Mouse (Mus musculus) common myeloid progenitor, adult 5-6 weeks (primary cell): ENCODE measurements around the gene Gm867. TPM values are rescaled to one million over a fixed set of nuclear protein-coding genes. Genes with fewer than 3 reads are reported as not detected.
A peak's percentile ranks its signal among the peaks of the same experiment; 100 is the strongest.

Experiments
- ATAC-seq: replicated peaks from 2 replicates; pipeline ENCODE4 v1.8.0; 2016; ENCODE audit warnings: low read depth, mild to moderate bottlenecking, moderate TSS enrichment, inconsistent platforms; ENCODE audit not compliant: poor library complexity, severe bottlenecking
- total RNA-seq: library from RNA; stranded (forward); fragments of 200-1000, 187-1606 nt; gene quantifications from 2 replicates; pipeline ENCODE4 v1.2.3, GENCODE M21; 2017

Gene Gm867
- not detected in 2 replicates for total RNA-seq

GRCm38 (mm10) chr10:75940520-75940919, at the start of gene Gm867:
Gene Gm867, minus strand, starts transcription at chr10:75940672.
- no peak for ATAC-seq

- no peak for ATAC-seq
Observed at GRCm38 (mm10) chr10:75979432-75979831, 39.0 kb upstream of the Gm867 start.

- no peak for ATAC-seq
Observed at GRCm38 (mm10) chr10:75978835-75979157, 38.3 kb upstream of the Gm867 start.

GRCm38 (mm10) chr10:75978119-75978834, 37.8 kb upstream of the Gm867 start:
- ATAC-seq: peak; percentile 69

- no peak for ATAC-seq
Observed at GRCm38 (mm10) chr10:75975216-75975615, 34.7 kb upstream of the Gm867 start.

- ATAC-seq: no peak
Observed at GRCm38 (mm10) chr10:75973846-75974245, 33.4 kb upstream of the Gm867 start.

GRCm38 (mm10) chr10:75954381-75954811, 13.9 kb upstream of the Gm867 start, which contains the start of gene Gm5134:
Gene Gm5134, plus strand, starts transcription at chr10:75954514.
- ATAC-seq: peak; percentile 67

- ATAC-seq: peak; percentile 49
Observed at GRCm38 (mm10) chr10:75951424-75952050, 11.1 kb upstream of the Gm867 start.

- ATAC-seq: no peak
Observed at GRCm38 (mm10) chr10:75950791-75951210, 10.3 kb upstream of the Gm867 start.

- 0 out of 2 replicates have a peak, but pooled peaks have one; percentile 31 for ATAC-seq
Observed at GRCm38 (mm10) chr10:75949053-75950045, 8.9 kb upstream of the Gm867 start.

GRCm38 (mm10) chr10:75948079-75948478, 7.6 kb upstream of the Gm867 start:
- ATAC-seq: no peak

GRCm38 (mm10) chr10:75945896-75946295, 5.4 kb upstream of the Gm867 start:
- no peak for ATAC-seq

GRCm38 (mm10) chr10:75945213-75945612, 4.7 kb upstream of the Gm867 start:
- no peak for ATAC-seq

- no peak for ATAC-seq
Observed at GRCm38 (mm10) chr10:75944066-75944772, 3.7 kb upstream of the Gm867 start.

GRCm38 (mm10) chr10:75942736-75943477, 2.4 kb upstream of the Gm867 start, which contains the start of gene Vpreb3:
Gene Vpreb3, plus strand, starts transcription at chr10:75943057.
- peak; percentile 53; the same call in 1 of the 2 replicates for ATAC-seq

- no peak for ATAC-seq
Observed at GRCm38 (mm10) chr10:75941042-75941824, 761 bp upstream of the Gm867 start.

GRCm38 (mm10) chr10:75939481-75940234, 814 bp downstream of the Gm867 start:
- no peak for ATAC-seq
